Mouse (Mus musculus) liver, embryonic 15.5 days (tissue): ENCODE results near the gene Ndufv1. TPM values are rescaled to one million over a fixed set of nuclear protein-coding genes. Genes with fewer than 3 reads are reported as not detected.
"Not testable (repeated sequence)": the region's sequence is repeated elsewhere in the genome, so short reads cannot be mapped to it uniquely, and the experiment has no call there.

Experiments
- ATAC-seq: fragments of 200-750 bp; cut with Nextera tagmentation; 2 replicates; pipeline ENCODE4 v1.8.0; 2017; ENCODE audit warnings: moderate number of reproducible peaks, mild to moderate bottlenecking, moderate library complexity; ENCODE audit not compliant: insufficient read depth
- H3K27ac ChIP-seq: fragments of 300-500 bp; sonication (generic); replicated peaks from 2 replicates; pipeline ENCODE4 v1.5.1; 2015; ENCODE audit warnings: mild to moderate bottlenecking, inconsistent platforms
- H3K27me3 ChIP-seq: fragments of 300-500 bp; sonication (generic); 2 replicates; pipeline ENCODE4 v1.6.1; 2015; ENCODE audit warnings: mild to moderate bottlenecking, inconsistent platforms
- H3K36me3 ChIP-seq: fragments of 300-500 bp; sonication (generic); replicated peaks from 2 replicates; pipeline ENCODE4 v1.6.1; 2015; ENCODE audit warnings: moderate library complexity, mild to moderate bottlenecking, inconsistent platforms
- H3K4me1 ChIP-seq: fragments of 300-500 bp; sonication (generic); replicated peaks from 2 replicates; pipeline ENCODE4 v1.6.1; 2015; ENCODE audit warnings: inconsistent platforms
- H3K4me2 ChIP-seq: fragments of 300-500 bp; sonication (generic); 2 replicates; pipeline ENCODE4 v1.6.1; 2015; ENCODE audit warnings: moderate library complexity, mild to moderate bottlenecking, inconsistent platforms
- H3K4me3 ChIP-seq: fragments of 300-500 bp; sonication (generic); replicated peaks from 2 replicates; pipeline ENCODE4 v1.5.1; 2015; ENCODE audit warnings: mild to moderate bottlenecking, inconsistent platforms
- H3K9ac ChIP-seq: fragments of 300-500 bp; sonication (generic); 2 replicates; pipeline ENCODE4 v1.6.1; 2015; ENCODE audit warnings: moderate library complexity, mild to moderate bottlenecking, inconsistent platforms
- H3K9me3 ChIP-seq: fragments of 300-500 bp; sonication (generic); replicated peaks from 2 replicates; pipeline ENCODE4 v1.6.1; 2016; ENCODE audit warnings: inconsistent platforms
- WGBS: fragments of 180-500 bp; shearing (Covaris S2); methylation state at CpG from one replicate; pipeline ENCODE4 v1.1.7; 2015; ENCODE audit warnings: mixed read lengths; ENCODE audit not compliant: insufficient replicate concordance; 5-methylcytosine and 5-hydroxymethylcytosine counted together
- polyA plus RNA-seq: library from polyadenylated mRNA; unstranded; fragments of >200 nt; fragmentation: Nextera tagmentation; extraction: Ambion mirVana; gene quantifications from 2 replicates; pipeline ENCODE4 v1.2.1, GENCODE M21; 2015

Ndufv1 gene
- polyA plus RNA-seq, 1 experiment from 2014 or later: 152 TPM

- not testable (repeated sequence) for H3K27me3 ChIP-seq, H3K9me3 ChIP-seq, H3K4me3 ChIP-seq, H3K4me2 ChIP-seq, H3K27ac ChIP-seq, H3K9ac ChIP-seq, H3K36me3 ChIP-seq, ATAC-seq
- WGBS: 79% methylated on average over 5 of the region's 5 CpGs
- H3K4me1 ChIP-seq: peaks cover 48% of the 10 kb centered on the region
Measured at GRCm38 (mm10) chr19:4040941-4041340, 28.3 kb upstream of the Ndufv1 start.

GRCm38 (mm10) chr19:4037788-4038232 lies 25.2 kb upstream of the Ndufv1 start, which contains the start of gene Gstp1:
Gene Gstp1, minus strand, starts transcription at chr19:4037985.
- peak within 1 kb of the TSS; percentile 65 for H3K4me3 ChIP-seq
- peak; percentile 66 for ATAC-seq
- peak within 1 kb of the TSS; percentile 71 for H3K9ac ChIP-seq
- peaks cover 41% of the 10 kb centered on the region for H3K4me1 ChIP-seq
- no peaks in the 10 kb centered on the region for H3K27me3 ChIP-seq
- peak within 1 kb of the TSS; percentile 83 for H3K4me2 ChIP-seq
- peak within 1 kb of the TSS; percentile 66 for H3K27ac ChIP-seq
- 0 out of 2 replicates have a peak, but pooled peaks cover 5% of the 10 kb centered on the region for H3K36me3 ChIP-seq
- no peaks in the 10 kb centered on the region for H3K9me3 ChIP-seq
- WGBS: 0% methylated on average over 26 of the region's 26 CpGs

GRCm38 (mm10) chr19:4037154-4037787 lies 24.7 kb upstream of the Ndufv1 start:
- H3K27ac ChIP-seq: peak overlapping the region; percentile 66
- ATAC-seq: not testable (repeated sequence)
- 21% methylated on average over 7 of the region's 8 CpGs for WGBS

GRCm38 (mm10) chr19:4036327-4037045 lies 23.9 kb upstream of the Ndufv1 start:
- Histone ChIP-seq H3K27ac (peak overlapping the region; percentile 64), H3K36me3 (0 out of 2 replicates have a peak, but pooled peaks cover 5% of the 10 kb centered on the region), H3K4me3 (peak overlapping the region; percentile 26), H3K9me3 (no peaks in the 10 kb centered on the region), H3K4me2 (peak overlapping the region; percentile 48), H3K27me3 (no peaks in the 10 kb centered on the region), H3K9ac (no peak overlapping the region), H3K4me1 (peaks cover 42% of the 10 kb centered on the region)
- WGBS: 55% methylated on average over 12 of the region's 12 CpGs
- ATAC-seq: peak; percentile 32; the same call in 1 of the 2 replicates

More at GRCm38 (mm10) chr19:4037154-4037787, 24.7 kb upstream of the Ndufv1 start:
- Histone ChIP-seq H3K4me2 (peak overlapping the region; percentile 83), H3K4me3 (peak overlapping the region; percentile 65), H3K4me1 (peaks cover 42% of the 10 kb centered on the region), H3K9ac (peak overlapping the region; percentile 71)
- not testable (repeated sequence) for H3K9me3 ChIP-seq, H3K27me3 ChIP-seq, H3K36me3 ChIP-seq

GRCm38 (mm10) chr19:4033742-4034141 lies 21.1 kb upstream of the Ndufv1 start:
- no peak for ATAC-seq
- H3K4me3 ChIP-seq: no peak overlapping the region
- WGBS: 59% methylated on average over 5 of the region's 5 CpGs
- H3K27ac ChIP-seq: peak overlapping the region; percentile 58
- H3K4me2 ChIP-seq: no peak overlapping the region
- peaks cover 45% of the 10 kb centered on the region for H3K4me1 ChIP-seq
- H3K9ac ChIP-seq: no peak overlapping the region
- 0 out of 2 replicates have a peak, but pooled peaks cover 5% of the 10 kb centered on the region for H3K36me3 ChIP-seq
- H3K9me3 ChIP-seq: no peaks in the 10 kb centered on the region
- no peaks in the 10 kb centered on the region for H3K27me3 ChIP-seq

- Histone ChIP-seq H3K4me2 (no peak overlapping the region), H3K9me3 (no peaks in the 10 kb centered on the region), H3K27me3 (no peaks in the 10 kb centered on the region), H3K36me3 (0 out of 2 replicates have a peak, but pooled peaks cover 5% of the 10 kb centered on the region), H3K4me3 (no peak overlapping the region), H3K27ac (peak overlapping the region; percentile 58; the same call in 1 of the 2 replicates), H3K9ac (no peak overlapping the region), H3K4me1 (peaks cover 42% of the 10 kb centered on the region)
- WGBS: 58% methylated on average over 3 of the region's 3 CpGs
- 0 out of 2 replicates have a peak, but pooled peaks have one; percentile 36 for ATAC-seq
Measured at GRCm38 (mm10) chr19:4033298-4033697, 20.7 kb upstream of the Ndufv1 start.

GRCm38 (mm10) chr19:4032668-4033067 lies 20.1 kb upstream of the Ndufv1 start:
- 47% methylated on average over 7 of the region's 7 CpGs for WGBS
- no peaks in the 10 kb centered on the region for H3K27me3 ChIP-seq
- no peak overlapping the region for H3K4me3 ChIP-seq
- H3K9ac ChIP-seq: no peak overlapping the region
- H3K4me2 ChIP-seq: no peak overlapping the region
- no peaks in the 10 kb centered on the region for H3K9me3 ChIP-seq
- peak overlapping the region; percentile 64 for H3K27ac ChIP-seq
- ATAC-seq: no peak
- H3K4me1 ChIP-seq: peaks cover 36% of the 10 kb centered on the region
- 0 out of 2 replicates have a peak, but pooled peaks cover 5% of the 10 kb centered on the region for H3K36me3 ChIP-seq

GRCm38 (mm10) chr19:4027576-4027975 lies 15.0 kb upstream of the Ndufv1 start:
- H3K36me3 ChIP-seq: no peaks in the 10 kb centered on the region
- no peaks in the 10 kb centered on the region for H3K27me3 ChIP-seq
- no peak overlapping the region for H3K9ac ChIP-seq
- no peak overlapping the region for H3K27ac ChIP-seq
- no peaks in the 10 kb centered on the region; the same call in 1 of the 2 replicates for H3K9me3 ChIP-seq
- H3K4me1 ChIP-seq: peaks cover 4% of the 10 kb centered on the region; the same call in 1 of the 2 replicates
- ATAC-seq: no peak
- H3K4me3 ChIP-seq: no peak overlapping the region
- no peak overlapping the region for H3K4me2 ChIP-seq

- Histone ChIP-seq H3K27ac (no peak overlapping the region), H3K27me3 (no peaks in the 10 kb centered on the region), H3K9me3 (no peaks in the 10 kb centered on the region; the same call in 1 of the 2 replicates), H3K4me3 (no peak overlapping the region), H3K36me3 (no peaks in the 10 kb centered on the region), H3K9ac (no peak overlapping the region), H3K4me2 (no peak overlapping the region), H3K4me1 (peaks cover 14% of the 10 kb centered on the region)
- ATAC-seq: no peak
- 43% methylated on average over 7 of the region's 7 CpGs for WGBS
Measured at GRCm38 (mm10) chr19:4023185-4023584, 10.6 kb upstream of the Ndufv1 start.

- Histone ChIP-seq H3K4me1 (peaks cover 36% of the 10 kb centered on the region), H3K4me3 (no peak overlapping the region), H3K27ac (no peak overlapping the region), H3K36me3 (no peaks in the 10 kb centered on the region), H3K27me3 (no peaks in the 10 kb centered on the region), H3K4me2 (peak overlapping the region; percentile 34; the same call in 1 of the 2 replicates), H3K9me3 (no peaks in the 10 kb centered on the region), H3K9ac (no peak overlapping the region)
- WGBS: 33% methylated on average over 18 of the region's 18 CpGs
- ATAC-seq: peak; percentile 64
Measured at GRCm38 (mm10) chr19:4018743-4019583, 6.4 kb upstream of the Ndufv1 start.
